Mouse (Mus musculus): ENCODE data around the gene Ptn.

Ptn gene

DNA sequence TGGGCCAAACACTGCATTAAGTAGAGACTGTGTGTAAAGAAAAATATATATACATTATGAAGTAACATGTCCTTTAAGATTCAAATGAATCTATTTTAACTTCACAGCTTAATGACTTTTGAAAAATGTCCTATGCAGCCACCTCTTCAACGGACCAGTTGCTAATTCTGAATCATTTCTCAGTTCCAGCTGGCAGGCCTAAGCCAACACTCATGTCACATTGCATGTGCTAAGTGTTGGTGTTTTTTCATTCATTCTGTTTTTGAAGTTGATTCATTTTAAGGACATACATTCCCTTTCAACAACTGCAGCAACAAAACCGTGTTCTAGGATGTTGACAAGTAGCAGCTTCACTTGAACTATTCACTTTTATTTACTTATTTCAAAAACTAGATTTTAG lies 6.0 kb upstream of the Ptn start:
- no peak for DNase-seq (ENCODE audit: low spot score)

DNA sequence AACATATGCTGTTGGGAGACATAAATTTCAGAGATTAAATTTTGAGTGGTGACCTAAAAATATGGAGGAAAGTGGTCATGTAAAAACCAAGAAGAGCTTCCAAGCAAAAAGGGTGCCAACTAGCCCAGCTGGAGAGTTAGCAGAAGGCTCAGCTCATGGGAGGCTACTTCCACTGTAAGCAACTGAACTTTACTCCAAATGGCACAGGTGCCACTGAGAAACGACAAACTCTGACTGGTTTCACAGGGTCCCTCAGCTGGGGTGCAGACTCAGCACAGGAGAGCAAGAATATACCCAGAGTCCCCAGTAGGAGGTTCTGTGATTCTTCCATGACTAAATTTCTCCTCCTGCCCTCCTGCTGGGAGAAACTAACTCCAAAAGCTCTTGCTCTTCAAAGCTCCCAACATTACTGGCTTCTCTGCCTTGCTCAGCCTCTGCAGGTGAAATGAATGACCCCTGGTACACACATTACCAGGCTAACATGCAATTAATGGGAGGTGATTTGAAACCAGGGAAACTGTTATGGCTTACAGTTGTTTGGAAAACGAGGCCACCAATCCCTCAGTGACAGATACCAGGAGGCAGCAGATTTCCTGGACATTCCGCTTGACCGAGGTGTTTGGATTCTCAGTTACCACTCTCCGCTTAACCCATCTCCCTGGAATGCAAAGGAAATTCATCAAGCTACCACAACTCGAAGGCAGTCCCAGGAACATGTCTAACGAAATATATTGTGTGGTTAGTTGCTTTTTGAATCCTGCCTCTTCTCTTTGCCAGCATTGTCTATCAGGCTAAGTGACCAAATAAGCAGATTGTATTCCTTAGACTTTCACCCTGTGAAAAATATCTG lies 2.9 kb upstream of the Ptn start:
- no peak for DNase-seq (ENCODE audit: low spot score)

DNA sequence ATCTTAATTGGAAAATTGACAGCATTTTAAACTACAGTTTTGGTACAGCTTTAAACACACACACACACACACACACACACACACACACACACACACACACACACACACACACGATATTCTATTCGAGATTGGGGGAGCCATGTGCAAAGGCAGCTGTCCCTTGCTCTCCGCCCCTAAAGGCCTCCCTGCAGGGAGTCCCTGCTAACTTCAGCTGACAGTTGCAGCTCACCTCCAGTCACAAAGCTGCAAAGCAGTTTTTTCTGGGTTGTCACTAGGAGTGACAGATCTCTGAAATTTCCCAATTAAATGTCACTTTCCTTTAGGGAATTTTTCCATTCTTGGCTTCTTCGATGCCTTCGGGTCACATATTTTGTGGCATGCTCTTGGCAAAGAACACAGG lies 428 bp upstream of the Ptn start:
- no peak for DNase-seq (ENCODE audit: low spot score)

DNA sequence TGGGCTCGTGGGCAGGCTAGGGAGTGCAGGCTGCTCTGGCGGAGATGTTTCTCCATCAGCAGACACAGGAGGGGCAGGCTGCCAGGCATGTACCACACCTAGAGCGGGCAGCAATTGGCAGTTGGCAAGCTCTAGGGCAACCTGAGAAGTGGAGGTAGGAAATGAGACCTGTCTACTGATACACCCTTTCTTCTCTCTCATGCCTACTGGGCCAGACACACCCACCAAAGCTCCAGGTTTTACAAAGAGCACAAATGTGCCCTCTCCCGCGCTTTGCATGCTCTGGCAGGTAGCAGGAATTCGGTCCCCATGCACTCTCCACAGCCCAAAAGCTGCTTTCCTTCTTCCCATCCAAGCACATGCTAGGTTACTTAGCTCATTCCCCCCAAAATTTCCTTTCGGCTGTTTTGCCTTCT lies 701 bp downstream of the Ptn start:
- DNase-seq (ENCODE audit: low spot score): no peak

DNA sequence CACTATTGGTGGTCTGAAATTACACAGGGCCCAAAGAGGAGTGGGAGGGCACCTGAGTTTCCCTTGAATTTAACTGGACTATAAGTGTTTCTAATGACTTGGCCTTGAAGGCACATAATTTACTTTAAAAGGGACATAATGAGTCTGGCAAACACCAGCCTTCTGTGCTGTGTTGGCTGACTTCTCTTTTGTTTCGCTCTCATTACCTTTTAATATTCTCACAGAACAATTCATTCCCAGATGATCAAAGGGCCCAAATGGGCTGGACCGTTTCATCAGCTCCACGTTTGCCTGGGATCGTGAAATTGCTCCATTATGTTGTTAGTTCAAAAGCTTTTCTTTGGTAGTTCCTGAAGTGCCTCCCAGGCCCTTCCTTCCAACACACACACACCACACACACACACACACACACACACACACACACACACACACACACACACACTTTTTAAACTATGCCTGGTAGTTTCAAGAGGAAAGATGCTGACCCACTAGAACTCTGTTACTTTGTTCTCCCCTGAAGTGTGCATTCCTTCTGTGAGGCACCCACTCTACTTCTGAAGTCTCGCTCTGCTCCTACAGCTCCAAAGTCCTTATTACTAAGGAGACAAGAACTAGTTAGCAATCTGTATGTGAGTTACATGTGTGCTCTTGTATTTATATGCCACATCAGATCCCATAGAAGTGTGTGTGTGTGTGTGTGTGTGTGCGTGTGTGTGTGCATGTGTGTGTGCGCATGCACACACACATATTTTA lies 1.5 kb downstream of the Ptn start:
- DNase-seq (ENCODE audit: low spot score): no peak

DNA sequence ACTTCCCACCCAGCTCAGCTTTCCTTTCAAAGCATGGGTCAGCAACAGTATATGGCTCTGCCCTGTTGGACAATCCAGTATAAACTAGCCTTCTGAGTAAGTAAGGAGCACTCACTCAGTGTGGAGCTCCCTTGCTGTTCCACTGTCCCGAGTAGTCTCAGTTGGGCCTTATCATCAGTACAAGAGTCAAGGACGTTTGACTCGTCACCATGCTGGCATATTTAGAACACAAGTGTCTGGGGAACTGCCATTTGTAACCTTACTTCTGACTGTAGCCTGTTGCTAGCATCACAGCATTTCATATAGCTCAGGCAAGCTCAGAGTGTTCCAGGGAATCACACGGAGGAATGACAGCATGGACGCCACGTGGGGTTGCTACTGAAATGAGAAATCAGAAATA lies 3.1 kb downstream of the Ptn start:
- DNase-seq (ENCODE audit: low spot score): no peak

DNA sequence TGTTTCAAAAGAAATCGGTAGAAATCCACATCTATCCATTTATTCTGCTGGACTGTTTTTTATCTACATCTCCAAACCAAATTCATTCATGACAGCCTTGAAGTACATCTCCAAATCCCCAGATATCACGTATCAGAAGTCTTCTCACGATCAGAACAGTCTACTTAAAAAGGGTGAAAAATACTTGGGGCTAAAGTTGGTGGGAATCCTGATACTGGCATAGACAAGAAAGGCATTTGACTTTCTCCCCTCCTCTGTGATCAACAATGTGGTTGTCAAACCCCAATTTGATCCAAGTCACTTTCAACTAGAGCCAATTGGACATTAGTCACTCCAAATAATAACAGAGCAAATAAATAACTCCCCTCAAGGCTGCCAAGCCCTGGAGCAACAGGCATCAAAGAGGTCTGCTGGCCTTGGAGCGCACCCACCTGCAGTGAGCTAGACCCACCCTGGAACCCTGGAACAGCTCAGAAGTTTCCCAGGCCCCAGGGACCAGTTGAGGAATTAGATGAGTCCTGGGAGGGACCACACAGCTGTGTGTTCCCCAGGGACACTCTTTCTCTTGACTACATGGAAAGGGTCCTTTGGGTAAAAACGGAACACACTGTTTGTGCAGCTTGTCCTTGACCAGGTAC lies 9.6 kb downstream of the Ptn start:
- no peak for DNase-seq (ENCODE audit: low spot score)

DNA sequence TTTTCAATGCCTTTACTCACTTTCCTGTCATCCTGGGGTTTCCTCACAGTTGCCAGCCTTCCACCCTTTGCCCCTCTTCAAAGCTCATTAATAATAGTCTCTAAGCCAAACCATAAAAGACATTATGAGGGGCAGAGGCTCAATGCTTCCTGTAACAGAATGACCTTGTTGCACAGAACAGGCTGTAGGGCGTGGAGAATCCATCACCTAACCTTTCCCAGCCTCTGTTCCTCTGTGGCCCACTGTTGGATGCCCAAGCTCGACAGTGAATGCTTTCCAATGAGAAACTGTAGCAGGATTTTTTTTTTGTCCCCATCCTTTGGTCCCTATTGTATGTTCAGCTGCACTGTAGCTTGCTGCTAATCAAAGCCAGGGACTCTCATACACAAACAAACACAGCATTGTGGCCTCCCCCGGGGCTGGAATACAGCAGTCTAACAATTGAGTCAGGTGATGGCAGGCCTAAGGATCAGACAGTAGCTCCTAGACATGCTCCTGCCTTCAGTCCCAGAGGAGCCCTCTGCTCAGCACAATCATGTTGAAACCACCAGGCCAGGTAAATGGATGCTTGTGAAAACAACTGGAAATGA lies 12.9 kb downstream of the Ptn start:
- no peak for DNase-seq (ENCODE audit: low spot score)

DNA sequence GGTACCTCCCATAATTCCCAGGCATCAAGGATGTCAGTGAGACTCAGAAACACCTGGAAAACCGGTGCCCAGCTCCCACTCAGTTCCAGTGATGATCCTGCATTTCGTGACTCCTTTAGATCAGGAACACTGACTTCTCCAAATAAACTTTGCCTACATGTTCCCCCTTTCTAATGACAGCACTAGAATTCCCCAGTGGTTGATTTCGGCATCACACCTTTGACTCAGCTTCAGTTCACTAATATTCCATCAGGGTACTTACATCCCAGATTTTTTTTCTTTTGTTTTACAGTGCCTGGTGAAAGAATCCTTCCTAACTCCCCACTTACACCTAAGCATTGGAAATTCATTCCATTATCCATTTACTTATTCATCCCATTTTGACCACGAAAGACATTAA lies 15.5 kb downstream of the Ptn start:
- no peak for DNase-seq (ENCODE audit: low spot score)

DNA sequence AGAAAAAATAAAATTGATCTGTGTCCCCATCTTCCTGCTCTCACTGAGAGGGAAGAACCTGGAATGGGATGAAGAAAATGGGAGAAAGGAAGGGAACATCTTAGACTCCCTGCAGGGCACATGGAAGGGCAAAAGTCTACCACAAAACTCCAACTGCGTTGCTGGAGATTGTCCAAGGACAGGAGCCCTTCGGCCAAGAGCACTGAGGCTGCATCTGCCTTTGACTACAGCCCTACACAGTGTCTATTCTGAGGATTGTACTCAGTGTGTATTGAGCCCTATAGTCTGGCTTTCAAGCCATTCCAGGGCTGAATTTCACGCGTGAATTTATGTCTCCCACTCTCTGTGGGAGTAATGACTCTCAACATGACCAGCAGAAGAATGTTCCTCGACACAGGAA lies 16.2 kb downstream of the Ptn start:
- no peak for DNase-seq (ENCODE audit: low spot score)

DNA sequence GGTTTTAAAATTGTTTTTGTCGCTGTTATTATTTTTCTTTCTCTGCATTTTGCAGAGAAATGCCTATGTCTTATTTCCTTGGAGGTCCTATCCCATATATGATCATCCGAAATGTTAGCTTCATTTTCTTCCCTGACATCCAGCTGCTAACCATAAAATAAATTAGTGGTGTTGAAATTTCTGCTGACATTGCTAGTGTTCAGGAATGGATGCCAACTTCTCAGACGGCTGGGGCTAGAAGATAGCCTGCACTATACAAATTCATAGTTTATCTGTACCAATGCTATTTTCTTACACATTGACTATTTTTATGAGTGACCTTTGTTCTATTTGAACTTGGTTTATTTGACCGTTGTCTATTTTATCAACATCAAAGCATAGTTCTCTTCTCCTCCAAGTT lies 20.8 kb downstream of the Ptn start:
- DNase-seq (ENCODE audit: low spot score): no peak

DNA sequence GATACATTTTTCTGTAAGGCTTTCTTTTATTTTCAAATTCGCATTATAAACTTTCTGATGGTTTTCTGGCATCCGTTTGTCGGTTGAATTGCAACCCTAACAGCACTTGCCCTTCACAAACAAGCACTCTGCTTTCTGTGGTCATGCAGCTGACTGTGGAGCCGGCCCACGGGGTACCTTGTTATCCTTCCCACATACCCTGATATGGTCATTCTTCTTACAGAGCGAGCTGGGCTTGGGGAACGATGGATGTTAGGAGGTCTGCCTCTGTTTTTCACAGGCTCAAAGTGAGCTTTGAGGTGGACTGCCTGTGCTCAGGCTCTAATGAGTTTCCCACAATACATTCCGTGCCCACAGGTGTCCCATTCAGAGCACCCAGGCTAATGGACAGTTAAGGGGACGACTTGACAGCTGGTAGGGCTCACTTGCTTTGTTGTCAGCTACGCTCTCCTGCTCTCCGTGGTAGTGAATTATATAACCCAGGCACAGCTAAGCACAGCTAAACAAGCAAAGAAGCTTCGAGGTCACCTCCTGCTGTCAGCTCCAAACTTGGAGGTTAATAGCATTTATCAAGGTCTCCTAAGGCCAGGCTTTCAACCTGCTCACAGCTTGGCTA lies 21.3 kb downstream of the Ptn start:
- DNase-seq (ENCODE audit: low spot score): no peak

DNA sequence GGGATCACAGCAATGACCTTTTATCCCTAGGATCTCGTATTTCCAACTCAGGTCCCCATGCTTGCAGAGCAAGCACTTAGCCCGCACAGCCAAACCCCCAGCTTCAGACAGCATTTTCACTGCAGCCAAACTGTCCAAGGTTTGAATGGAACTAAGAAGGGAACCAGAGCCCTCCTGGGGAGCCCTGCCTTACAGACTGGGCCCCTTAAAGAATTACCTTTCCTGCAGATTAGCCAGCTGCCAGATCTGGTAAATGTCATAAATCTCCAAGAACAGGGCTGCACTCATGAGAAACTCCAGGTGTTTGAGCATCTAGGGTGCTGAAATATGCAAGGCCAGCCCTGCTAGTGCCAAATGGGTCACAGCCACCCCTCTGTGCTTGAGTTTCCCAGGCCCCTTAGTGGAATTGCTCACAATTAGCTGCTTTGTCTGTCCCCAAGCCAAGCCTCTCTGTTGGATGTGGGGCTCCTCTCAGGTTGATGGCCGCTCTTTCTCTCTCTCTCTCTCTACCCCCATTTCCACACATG lies 25.3 kb downstream of the Ptn start:
- no peak for DNase-seq (ENCODE audit: low spot score)

DNA sequence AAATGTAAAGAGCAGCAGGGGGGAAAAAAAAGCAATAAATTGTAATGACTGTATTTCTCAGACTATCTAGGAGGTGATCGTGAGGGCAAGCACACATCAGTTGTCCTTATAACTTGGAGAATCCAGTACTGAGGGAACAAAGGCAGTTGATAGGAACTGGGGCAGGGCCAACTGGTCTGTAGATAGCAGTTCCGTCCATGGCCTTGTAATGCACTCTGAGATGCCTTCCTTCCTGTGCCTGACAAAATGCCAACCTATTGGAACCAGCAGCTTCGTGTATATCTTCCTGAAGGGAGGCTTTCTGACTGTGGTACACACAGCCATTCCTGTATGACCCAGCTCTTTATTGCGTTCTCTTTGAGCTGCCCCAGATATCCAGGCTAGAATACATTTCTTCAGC lies 27.5 kb downstream of the Ptn start:
- no peak for DNase-seq (ENCODE audit: low spot score)

DNA sequence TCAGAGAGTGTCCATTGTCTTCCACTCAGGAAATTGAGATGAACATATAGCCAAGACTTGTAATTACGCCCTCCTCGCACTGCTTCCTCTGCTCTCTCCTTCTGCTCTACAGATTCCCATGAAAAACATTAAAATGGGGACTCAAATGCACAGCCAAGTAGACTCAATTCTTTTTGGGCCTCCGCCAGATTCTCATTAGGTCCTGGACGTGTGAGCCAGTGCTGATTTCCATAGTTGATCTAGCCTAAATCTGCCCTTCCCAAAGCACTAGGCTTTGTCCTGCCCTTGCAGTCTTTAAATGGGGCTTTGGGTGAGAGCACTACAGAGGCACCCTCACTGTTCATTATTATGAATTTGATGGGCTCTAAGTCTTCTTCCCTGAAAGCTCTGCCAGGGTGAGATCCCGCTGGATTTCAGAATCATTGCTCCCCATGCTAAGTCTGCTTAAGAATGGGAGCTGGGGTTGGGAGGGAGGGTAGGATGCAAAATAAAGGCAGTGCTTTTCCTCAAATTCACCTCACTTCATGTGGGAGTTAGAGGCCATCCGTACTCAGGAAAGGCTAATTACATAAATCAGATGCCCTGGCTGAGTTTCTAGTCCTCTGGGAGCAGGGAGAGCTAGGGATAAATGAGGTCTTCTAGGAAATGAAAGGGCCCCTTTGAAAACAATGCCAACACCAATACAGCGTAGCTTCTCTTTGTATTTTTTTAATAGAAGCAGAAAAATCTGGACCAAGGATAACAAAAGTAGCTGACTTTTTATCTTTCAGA lies 32.3 kb downstream of the Ptn start:
- DNase-seq (ENCODE audit: low spot score): no peak

DNA sequence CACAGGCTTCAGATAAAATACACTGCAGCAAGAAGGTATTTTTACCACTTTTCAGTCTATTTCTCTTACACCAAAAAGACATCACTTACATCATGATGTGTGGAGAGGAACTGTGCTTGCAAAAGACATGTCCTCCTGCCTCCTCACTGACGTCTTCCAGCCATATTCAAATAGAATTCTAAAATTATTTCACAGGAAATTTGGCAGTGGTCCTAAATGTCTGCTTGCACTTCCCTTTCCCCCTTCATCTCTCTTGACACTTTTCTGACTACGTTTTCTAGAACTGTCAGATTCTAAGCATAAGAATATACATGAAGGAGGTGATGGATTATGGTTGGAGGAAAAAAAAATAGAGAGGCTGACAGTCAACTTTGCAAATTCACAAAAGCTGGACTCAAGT lies 33.0 kb downstream of the Ptn start:
- no peak for DNase-seq (ENCODE audit: low spot score)

DNA sequence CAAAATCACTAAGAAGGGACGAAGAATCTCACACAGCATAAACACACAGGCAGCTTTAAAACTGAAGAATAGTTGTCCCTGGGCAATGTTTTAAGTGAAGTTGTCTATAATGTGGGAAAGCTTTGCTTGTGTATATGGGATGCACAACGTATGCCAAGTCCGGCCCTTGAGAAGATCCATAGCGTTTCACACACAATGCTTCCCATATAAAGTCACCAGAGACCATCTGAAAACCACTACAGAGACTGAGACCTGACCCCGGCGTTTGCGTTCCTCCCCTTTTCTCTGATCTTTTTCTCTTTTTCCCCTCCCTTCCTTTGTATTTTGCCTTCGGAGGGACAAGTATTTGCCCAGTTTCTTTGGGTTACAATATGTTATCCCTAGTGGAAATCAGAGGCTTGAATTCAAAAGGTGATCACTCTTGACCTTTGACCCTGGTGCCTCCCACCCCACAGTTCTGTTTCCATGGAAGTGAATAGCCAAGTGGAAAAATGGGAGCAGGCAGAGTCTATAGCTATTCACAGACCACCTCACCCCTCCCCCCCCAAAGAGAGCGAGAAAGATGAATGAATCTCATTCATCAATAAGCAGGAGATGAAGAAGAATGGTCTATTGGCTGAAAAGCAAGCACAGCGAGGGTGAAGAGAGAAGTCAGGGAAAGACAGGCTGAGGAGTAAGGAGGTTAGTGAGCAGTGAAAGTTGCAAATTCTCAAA lies 34.2 kb downstream of the Ptn start:
- no peak for DNase-seq (ENCODE audit: low spot score)

DNA sequence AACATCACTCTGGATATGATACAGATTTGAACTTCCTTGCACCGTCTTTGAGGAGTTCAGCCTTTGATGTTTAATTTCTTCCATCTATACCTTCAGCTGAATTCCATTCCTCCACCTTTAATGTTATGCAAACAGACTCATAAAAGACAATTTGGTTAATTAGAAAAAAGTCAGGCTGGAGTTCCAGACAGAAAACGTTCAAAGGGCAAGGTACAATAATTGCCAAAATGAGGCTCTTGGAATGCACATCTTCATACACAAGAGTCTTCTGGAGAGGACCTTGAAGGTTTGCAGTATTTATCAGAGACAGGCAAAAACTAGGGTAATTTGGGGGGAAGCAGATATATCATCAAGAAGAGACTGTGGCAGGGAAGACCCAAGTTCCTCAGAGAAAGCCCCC lies 37.5 kb downstream of the Ptn start:
- no peak for DNase-seq (ENCODE audit: low spot score)

DNA sequence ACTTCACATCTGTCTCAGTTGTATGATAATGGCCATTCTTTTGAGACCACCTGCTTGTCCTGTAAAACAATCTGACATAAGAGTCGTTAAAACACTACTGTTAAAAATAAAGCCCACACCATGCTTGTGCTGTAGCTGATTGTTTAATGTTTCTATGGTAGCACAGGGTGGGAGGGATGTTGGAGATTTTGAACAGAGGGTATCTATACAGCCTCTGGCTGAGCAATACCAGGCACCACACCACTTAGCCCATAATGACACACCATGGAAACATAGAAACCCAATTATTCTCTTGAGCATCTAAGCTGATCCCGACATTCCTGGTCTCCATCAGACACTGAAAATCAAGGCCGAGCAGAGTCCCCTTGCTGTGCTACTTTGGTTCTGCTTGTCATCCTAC lies 41.0 kb downstream of the Ptn start:
- DNase-seq (ENCODE audit: low spot score): no peak

DNA sequence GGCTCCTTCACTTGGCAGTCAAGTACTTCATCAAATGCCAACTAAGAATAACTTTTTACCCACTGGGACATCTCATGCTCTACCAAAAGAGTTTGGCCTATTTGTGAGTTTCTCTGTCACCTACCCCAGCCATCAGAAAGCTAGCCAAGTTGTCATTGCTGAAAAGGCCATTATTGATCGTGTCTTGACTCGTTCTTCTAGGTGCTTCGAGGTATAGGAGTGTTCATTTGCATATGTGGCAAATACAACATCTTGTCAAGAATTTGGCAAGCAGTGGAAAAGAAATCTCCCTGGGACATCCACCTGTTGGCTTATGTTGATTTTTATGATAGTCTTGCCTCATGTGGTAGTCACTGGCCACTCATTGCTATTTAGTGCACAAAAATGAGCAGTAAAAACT lies 43.1 kb downstream of the Ptn start:
- DNase-seq (ENCODE audit: low spot score): no peak
